Mouse (Mus musculus) midbrain, embryonic 10.5 days (tissue): ENCODE measurements around the gene Wdr60. TPM values are rescaled to one million over a fixed set of nuclear protein-coding genes. Genes with fewer than 3 reads are reported as not detected.

Experiments
- DNase-seq: peaks from one replicate; pipeline ENCODE4 v3.0.0-alpha.2; 2017; ENCODE audit warnings: low spot score
- H3K27ac ChIP-seq: fragments of 300-500 bp; sonication (generic); replicated peaks from 2 replicates; pipeline ENCODE4 v1.5.1; 2016; ENCODE audit warnings: mild to moderate bottlenecking
- H3K27me3 ChIP-seq: fragments of 300-500 bp; sonication (generic); 2 replicates; pipeline ENCODE4 v1.6.1; 2016; ENCODE audit warnings: low read depth, mild to moderate bottlenecking; ENCODE audit not compliant: poor library complexity, severe bottlenecking
- H3K36me3 ChIP-seq: fragments of 300-500 bp; sonication (generic); 2 replicates; pipeline ENCODE4 v1.6.1; 2016; ENCODE audit warnings: mild to moderate bottlenecking, moderate library complexity
- H3K4me1 ChIP-seq: fragments of 300-500 bp; sonication (generic); 2 replicates; pipeline ENCODE4 v1.6.1; 2016
- H3K4me3 ChIP-seq: fragments of 300-500 bp; sonication (generic); 2 replicates; pipeline ENCODE4 v1.5.1; 2016; ENCODE audit warnings: mild to moderate bottlenecking, moderate library complexity
- H3K9me3 ChIP-seq: fragments of 300-500 bp; sonication (generic); replicated peaks from 2 replicates; pipeline ENCODE4 v1.6.1; 2016; ENCODE audit warnings: mild to moderate bottlenecking
- WGBS: fragments of 180-500 bp; shearing (Covaris S2); methylation state at CpG from one replicate; pipeline ENCODE4 v1.1.7; 2016; 5-methylcytosine and 5-hydroxymethylcytosine counted together
- polyA plus RNA-seq: library from polyadenylated mRNA; unstranded; fragments of >200 nt; fragmentation: Nextera tagmentation; extraction: Ambion mirVana; gene quantifications from 2 replicates; pipeline ENCODE4 v1.2.1, GENCODE M21; 2016

The Wdr60 gene
- polyA plus RNA-seq, 1 experiment from 2014 or later = 13.1 TPM

DNA sequence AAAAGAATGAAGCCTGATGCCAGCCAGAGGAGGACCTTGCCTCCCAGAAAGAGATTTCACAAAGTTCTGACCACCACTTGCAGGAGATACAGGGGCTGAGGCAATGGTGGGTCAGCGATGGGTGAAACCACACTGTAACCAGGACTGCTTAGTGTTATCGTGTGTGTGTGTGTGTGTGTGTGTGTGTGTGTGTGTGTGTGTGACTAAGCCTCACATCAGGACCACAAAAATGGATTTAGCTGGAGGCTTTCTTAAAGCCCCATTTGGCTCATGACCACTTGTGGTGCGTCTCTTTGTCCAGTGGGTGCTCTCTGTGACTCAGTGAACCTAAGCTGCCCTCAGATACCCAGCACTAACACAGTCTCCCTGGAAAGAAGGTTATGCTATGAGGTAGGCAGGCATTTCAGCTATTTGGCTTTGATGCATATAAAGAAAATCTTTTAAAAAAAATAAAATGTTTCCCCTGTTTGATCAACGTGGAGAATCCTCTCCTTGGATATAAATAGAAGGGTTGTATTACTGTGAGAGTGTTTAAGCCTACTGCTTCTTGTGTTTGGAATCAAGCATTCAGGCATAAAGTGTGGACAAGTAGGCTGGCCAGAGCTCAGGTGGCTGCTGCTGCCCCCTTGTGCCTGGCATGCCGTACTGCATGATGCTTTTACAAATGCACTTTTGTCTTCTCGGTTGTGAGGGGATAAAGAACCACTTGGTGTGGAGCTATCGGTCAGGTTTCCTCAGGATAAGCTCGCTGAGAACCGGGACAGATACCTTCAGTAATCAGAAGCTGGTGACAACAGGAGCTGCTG, 60.4 kb downstream of the Wdr60 start:
- 33% methylated on average over 9 of the region's 9 CpGs for WGBS
- Histone ChIP-seq H3K4me1 (no peaks in the 10 kb centered on the region), H3K4me3 (no peak overlapping the region), H3K27ac (no peak overlapping the region), H3K27me3 (no peaks in the 10 kb centered on the region), H3K9me3 (no peaks in the 10 kb centered on the region), H3K36me3 (0 out of 2 replicates have a peak, but pooled peaks cover 5% of the 10 kb centered on the region)
- DNase-seq = peak; percentile 67

- no peaks in the 10 kb centered on the region for H3K9me3 ChIP-seq
- H3K27ac ChIP-seq = no peak overlapping the region
- no peak overlapping the region for H3K4me3 ChIP-seq
- H3K27me3 ChIP-seq = no peaks in the 10 kb centered on the region
- no peaks in the 10 kb centered on the region for H3K4me1 ChIP-seq
- WGBS = 90% methylated on average over 6 of the region's 6 CpGs
- no peak for DNase-seq
- H3K36me3 ChIP-seq = no peaks in the 10 kb centered on the region
These were observed 64.0 kb downstream of the Wdr60 start for GRCm38 (mm10) chr12:116198791-116199190.

DNA sequence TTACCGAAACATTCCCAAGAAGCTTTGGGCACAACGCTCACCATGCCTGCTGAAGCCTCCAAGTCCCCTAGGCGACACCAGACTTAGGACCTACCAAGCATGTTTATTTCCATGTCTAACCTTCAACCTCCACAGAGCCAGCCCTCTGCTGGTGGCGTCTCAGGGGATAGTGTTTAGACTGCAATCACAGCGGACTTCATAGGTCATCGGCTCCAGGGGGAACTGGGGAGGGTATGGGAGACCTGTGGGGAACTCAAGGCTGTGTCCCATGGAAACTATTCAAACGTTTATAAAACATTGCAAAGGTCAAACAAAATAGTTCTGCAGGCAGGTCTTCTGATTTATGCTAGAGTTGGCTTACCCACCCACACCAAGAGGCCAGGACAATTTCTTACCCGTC, 66.6 kb downstream of the Wdr60 start:
- no peaks in the 10 kb centered on the region for H3K4me1 ChIP-seq
- H3K4me3 ChIP-seq = no peak overlapping the region
- DNase-seq = no peak
- H3K27ac ChIP-seq = no peak overlapping the region
- H3K9me3 ChIP-seq = no peaks in the 10 kb centered on the region
- no peaks in the 10 kb centered on the region for H3K36me3 ChIP-seq
- 72% methylated on average over 8 of the region's 8 CpGs for WGBS
- no peaks in the 10 kb centered on the region for H3K27me3 ChIP-seq

DNA sequence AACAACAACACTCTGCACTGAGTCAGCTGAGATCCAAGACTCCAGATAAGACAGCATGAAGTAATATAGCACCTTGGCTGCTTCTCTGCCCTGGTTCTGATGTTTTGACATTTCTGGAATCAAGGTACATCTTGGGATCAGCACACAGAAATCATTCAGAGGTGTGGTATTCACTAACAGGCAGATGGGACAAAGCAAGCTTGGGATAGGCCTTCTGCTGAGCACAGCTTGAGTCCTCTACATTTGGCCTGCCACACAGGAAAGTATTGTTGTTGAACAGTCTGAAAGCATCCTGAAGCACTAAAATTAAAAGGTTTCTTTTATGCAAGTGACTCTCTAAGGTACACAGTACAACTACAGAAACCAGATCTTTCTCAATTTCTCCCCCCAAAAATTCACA, 68.2 kb downstream of the Wdr60 start:
- no peaks in the 10 kb centered on the region for H3K9me3 ChIP-seq
- no peak overlapping the region for H3K27ac ChIP-seq
- no peaks in the 10 kb centered on the region for H3K27me3 ChIP-seq
- H3K4me3 ChIP-seq = no peak overlapping the region
- no peak for DNase-seq
- no peaks in the 10 kb centered on the region for H3K36me3 ChIP-seq
- no peaks in the 10 kb centered on the region for H3K4me1 ChIP-seq

GRCm38 (mm10) chr12:116193952-116194351, 68.9 kb downstream of the Wdr60 start:
- Histone ChIP-seq H3K9me3 (no peaks in the 10 kb centered on the region), H3K4me3 (no peak overlapping the region), H3K27me3 (no peaks in the 10 kb centered on the region), H3K4me1 (no peaks in the 10 kb centered on the region), H3K36me3 (no peaks in the 10 kb centered on the region), H3K27ac (no peak overlapping the region)
- WGBS = 59% methylated on average over 6 of the region's 6 CpGs
- no peak for DNase-seq

- no peak for DNase-seq
- 84% methylated on average over 6 of the region's 6 CpGs for WGBS
These were observed 79.4 kb downstream of the Wdr60 start for GRCm38 (mm10) chr12:116183212-116183935.

GRCm38 (mm10) chr12:116182376-116182775, 80.4 kb downstream of the Wdr60 start:
- no peaks in the 10 kb centered on the region for H3K36me3 ChIP-seq
- no peaks in the 10 kb centered on the region for H3K4me1 ChIP-seq
- DNase-seq = no peak
- no peaks in the 10 kb centered on the region for H3K9me3 ChIP-seq
- no peak overlapping the region for H3K27ac ChIP-seq
- H3K4me3 ChIP-seq = no peak overlapping the region
- no peaks in the 10 kb centered on the region for H3K27me3 ChIP-seq

More at GRCm38 (mm10) chr12:116183212-116183935, 79.4 kb downstream of the Wdr60 start:
- no peaks in the 10 kb centered on the region for H3K4me1 ChIP-seq
- H3K36me3 ChIP-seq = no peaks in the 10 kb centered on the region
- no peak overlapping the region for H3K27ac ChIP-seq
- H3K9me3 ChIP-seq = no peaks in the 10 kb centered on the region
- no peaks in the 10 kb centered on the region for H3K27me3 ChIP-seq
- H3K4me3 ChIP-seq = no peak overlapping the region

GRCm38 (mm10) chr12:116181436-116182050, 81.3 kb downstream of the Wdr60 start:
- H3K27ac ChIP-seq = no peak overlapping the region
- DNase-seq = no peak
- no peaks in the 10 kb centered on the region for H3K4me1 ChIP-seq
- no peaks in the 10 kb centered on the region for H3K27me3 ChIP-seq
- no peak overlapping the region for H3K4me3 ChIP-seq
- no peaks in the 10 kb centered on the region for H3K9me3 ChIP-seq
- 77% methylated on average over 4 of the region's 4 CpGs for WGBS
- no peaks in the 10 kb centered on the region for H3K36me3 ChIP-seq

GRCm38 (mm10) chr12:116176930-116177329, 85.9 kb downstream of the Wdr60 start:
- H3K4me3 ChIP-seq = no peak overlapping the region

DNA sequence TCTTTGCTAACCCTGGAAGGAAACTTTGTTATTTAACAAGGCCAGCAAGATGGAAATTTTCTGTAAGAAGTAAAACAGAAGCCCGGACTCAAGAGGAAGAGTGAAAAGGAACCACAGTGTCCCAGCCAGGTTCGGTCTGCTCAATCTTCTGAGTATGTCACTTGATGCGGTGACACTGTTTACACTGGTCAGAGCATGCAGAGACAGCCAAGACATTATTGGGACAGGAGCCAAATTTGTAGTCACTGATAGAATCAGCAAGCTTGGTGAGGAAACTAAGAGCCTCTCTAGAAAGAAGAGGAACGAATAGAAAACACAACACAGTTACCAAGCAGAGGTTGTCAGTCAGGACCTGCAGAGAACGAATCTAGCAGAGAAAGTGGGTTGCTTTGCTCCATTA, 93.2 kb downstream of the Wdr60 start:
- no peak overlapping the region for H3K4me3 ChIP-seq

More at GRCm38 (mm10) chr12:116176930-116177329, 85.9 kb downstream of the Wdr60 start:
- H3K27ac ChIP-seq = no peak overlapping the region
- no peaks in the 10 kb centered on the region for H3K9me3 ChIP-seq
- H3K27me3 ChIP-seq = no peaks in the 10 kb centered on the region
- no peaks in the 10 kb centered on the region for H3K4me1 ChIP-seq
- no peak for DNase-seq
- H3K36me3 ChIP-seq = no peaks in the 10 kb centered on the region
- WGBS = 94% methylated on average over 3 of the region's 3 CpGs

DNA sequence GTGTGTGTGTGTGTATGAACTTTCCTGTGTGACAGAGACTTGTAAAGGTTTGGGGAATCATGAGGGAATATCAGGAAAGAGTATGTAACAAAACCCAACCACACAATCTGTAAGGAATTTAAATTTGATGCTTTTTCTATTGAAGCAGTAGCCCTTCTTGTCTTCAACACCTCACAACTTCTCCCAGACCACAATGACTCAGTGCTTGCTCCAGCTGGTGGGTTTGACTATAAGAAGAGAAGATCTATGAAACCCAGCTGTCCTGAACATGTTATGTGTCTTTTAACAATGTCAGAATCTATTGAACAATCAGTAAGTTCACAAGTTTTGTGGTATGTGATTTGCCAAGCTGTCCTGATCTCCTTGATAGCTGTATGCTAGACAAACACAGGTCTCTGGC, 97.5 kb downstream of the Wdr60 start:
- Histone ChIP-seq H3K27me3 (no peaks in the 10 kb centered on the region), H3K4me1 (no peaks in the 10 kb centered on the region), H3K4me3 (no peak overlapping the region), H3K27ac (no peak overlapping the region), H3K9me3 (no peaks in the 10 kb centered on the region), H3K36me3 (no peaks in the 10 kb centered on the region)
- DNase-seq = no peak

More for the DNA sequence above, 93.2 kb downstream of the Wdr60 start:
- H3K4me1 ChIP-seq = no peaks in the 10 kb centered on the region
- no peaks in the 10 kb centered on the region for H3K36me3 ChIP-seq
- H3K27ac ChIP-seq = no peak overlapping the region
- H3K27me3 ChIP-seq = no peaks in the 10 kb centered on the region
- DNase-seq = no peak
- 88% methylated on average over 5 of the region's 5 CpGs for WGBS
- no peaks in the 10 kb centered on the region for H3K9me3 ChIP-seq

DNA sequence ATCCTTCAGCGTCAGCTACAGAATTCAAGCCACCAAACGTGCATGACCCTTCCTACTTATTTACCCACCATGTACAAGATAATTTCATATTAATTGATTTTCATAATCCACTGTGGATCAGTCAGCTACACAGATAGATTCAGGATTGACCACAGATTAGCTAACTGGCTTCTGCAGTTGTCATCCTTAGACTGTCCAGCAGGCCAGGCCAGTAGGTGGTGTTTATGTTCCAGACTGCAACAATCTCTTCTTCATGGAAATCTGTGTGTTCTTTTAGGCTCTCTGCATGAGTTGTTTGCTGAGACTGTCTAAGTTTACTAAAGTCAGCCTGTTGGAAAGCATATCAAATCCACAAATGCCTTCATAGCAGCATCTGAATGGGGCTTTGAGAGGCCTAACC, 103.1 kb downstream of the Wdr60 start:
- Histone ChIP-seq H3K27ac (no peak overlapping the region), H3K36me3 (no peaks in the 10 kb centered on the region), H3K4me1 (no peaks in the 10 kb centered on the region), H3K27me3 (no peaks in the 10 kb centered on the region), H3K9me3 (no peaks in the 10 kb centered on the region), H3K4me3 (no peak overlapping the region)
- no peak for DNase-seq
- 93% methylated on average over 2 of the region's 2 CpGs for WGBS

DNA sequence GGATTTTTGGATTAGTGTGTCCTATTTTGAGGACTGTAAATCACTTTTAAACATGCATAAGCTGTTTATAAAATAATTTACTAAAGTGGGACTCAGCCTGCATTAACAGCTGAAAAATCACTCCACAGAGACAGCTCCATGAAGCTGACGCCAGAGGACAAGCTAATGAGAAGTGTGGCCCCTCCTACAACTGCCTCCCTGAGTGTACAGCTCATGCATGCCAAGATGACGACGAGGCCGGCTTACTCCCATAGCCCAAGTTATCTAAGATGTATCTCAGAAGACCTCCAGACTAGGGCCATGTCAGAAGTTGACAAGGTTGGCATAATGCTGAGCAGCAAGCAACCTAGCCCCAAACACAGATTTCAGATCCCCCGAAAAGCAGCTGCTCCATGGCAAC, 103.6 kb downstream of the Wdr60 start:
- no peaks in the 10 kb centered on the region for H3K4me1 ChIP-seq
- DNase-seq = no peak
- H3K27ac ChIP-seq = no peak overlapping the region
- H3K9me3 ChIP-seq = no peaks in the 10 kb centered on the region
- 90% methylated on average over 5 of the region's 5 CpGs for WGBS
- no peak overlapping the region for H3K4me3 ChIP-seq
- H3K36me3 ChIP-seq = no peaks in the 10 kb centered on the region
- H3K27me3 ChIP-seq = no peaks in the 10 kb centered on the region
